Mouse (Mus musculus) kidney, adult 2 months (tissue): ENCODE results near the gene Gabrr2. TPM values are rescaled to one million over a fixed set of nuclear protein-coding genes. Genes with fewer than 3 reads are reported as not detected.
A peak's percentile ranks its signal among the peaks of the same experiment; 100 is the strongest.

Experiments
- DNase-seq: peaks from one replicate; pipeline ENCODE4 v3.0.0; 2021
- H3K27ac ChIP-seq: fragments of 200-500 bp; 2 replicates; pipeline ENCODE4 v1.5.1; 2012; ENCODE audit warnings: low read depth, low read length, control low read depth, inconsistent platforms; ENCODE audit not compliant: insufficient read depth
- H3K27me3 ChIP-seq: fragments of 200-500 bp; replicated peaks from 2 replicates; pipeline ENCODE4 v1.6.1; 2012; ENCODE audit warnings: mild to moderate bottlenecking, moderate library complexity, low read length, inconsistent platforms; ENCODE audit not compliant: control insufficient read depth, insufficient read depth
- H3K36me3 ChIP-seq: fragments of 200-500 bp; 2 replicates; pipeline ENCODE4 v1.6.1; 2012; ENCODE audit warnings: mild to moderate bottlenecking, moderate library complexity, low read length, inconsistent platforms; ENCODE audit not compliant: control insufficient read depth, insufficient read depth
- H3K4me1 ChIP-seq: fragments of 200-500 bp; 2 replicates; pipeline ENCODE4 v1.6.1; 2011; ENCODE audit warnings: low read length; ENCODE audit not compliant: control insufficient read depth, insufficient read depth
- H3K4me3 ChIP-seq: fragments of 200-500 bp; 2 replicates; pipeline ENCODE4 v1.5.1; 2011; ENCODE audit warnings: mild to moderate bottlenecking, low read depth, low read length, control low read depth; ENCODE audit not compliant: insufficient read depth
- CTCF ChIP-seq: fragments of 200-500 bp; conservative IDR thresholded peaks from 2 replicates; pipeline ENCODE4 v1.5.1; 2011; ENCODE audit warnings: low read depth, mild to moderate bottlenecking, control low read depth, low read length, moderate library complexity, mixed read lengths; ENCODE audit not compliant: insufficient read depth, insufficient read length
- POLR2A ChIP-seq: fragments of 200-500 bp; IDR thresholded peaks from one replicate; pipeline ENCODE4 v1.6.1; 2011; ENCODE audit warnings: low read depth, low read length, control low read depth
- WGBS: fragments of 180-500 bp; shearing (Covaris S2); methylation state at CpG from one replicate; pipeline ENCODE4 v1.1.7; 2018; 5-methylcytosine and 5-hydroxymethylcytosine counted together
- polyA plus RNA-seq: library from polyadenylated mRNA; depleted of rRNA; stranded (reverse); fragments of >200 nt; gene quantifications from 2 replicates; pipeline ENCODE4 v1.2.3, GENCODE M21; 2012; rRNA removed

Gabrr2 gene
- polyA plus RNA-seq, 1 experiment: 0.66 TPM

- H3K4me3 ChIP-seq: no peak overlapping the region
- H3K27me3 ChIP-seq: no peaks in the 10 kb centered on the region
- DNase-seq: peak; percentile 61
- H3K4me1 ChIP-seq: no peaks in the 10 kb centered on the region
- H3K36me3 ChIP-seq: no peaks in the 10 kb centered on the region
- 65% methylated on average over 6 of the region's 6 CpGs for WGBS
- peak; percentile 52 for TF ChIP-seq CTCF
- TF ChIP-seq POLR2A: no peak
- no peak overlapping the region for H3K27ac ChIP-seq
These were observed 61.7 kb downstream of the Gabrr2 start for GRCm38 (mm10) chr4:33124493-33124892.

DNA sequence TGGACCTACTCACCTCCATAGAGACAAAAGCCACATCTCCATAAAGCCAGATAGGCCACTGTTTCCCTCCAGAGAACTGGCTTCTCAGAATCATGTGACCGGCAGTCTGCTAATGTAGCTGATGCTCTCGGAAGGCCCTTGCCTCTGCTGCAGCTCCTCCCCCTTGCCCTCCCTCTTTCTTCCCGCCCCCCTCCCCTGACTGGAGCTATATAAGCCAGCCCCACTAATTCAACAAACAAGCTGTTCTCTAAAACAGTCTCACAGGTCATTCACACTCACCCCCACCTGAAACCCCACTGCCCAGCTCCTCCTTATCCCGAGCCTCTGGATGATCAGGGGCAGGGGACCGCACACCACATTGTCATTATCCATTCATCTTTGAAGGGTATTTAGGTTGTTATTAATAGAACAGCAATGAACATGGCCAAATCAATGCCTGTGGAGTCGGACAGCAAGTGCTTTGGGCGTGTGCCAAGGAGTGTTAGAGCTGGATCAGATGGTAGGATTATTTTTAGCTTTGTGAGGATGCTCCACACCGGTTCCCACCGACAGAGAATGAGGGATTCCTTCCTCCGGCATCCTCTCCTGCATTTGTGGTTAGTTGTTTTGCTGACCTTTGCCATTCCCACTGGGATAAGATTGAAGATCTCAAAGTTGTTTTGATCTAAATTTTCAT lies 62.7 kb downstream of the Gabrr2 start:
- Histone ChIP-seq H3K27me3 (no peaks in the 10 kb centered on the region), H3K4me3 (no peak overlapping the region), H3K4me1 (no peaks in the 10 kb centered on the region), H3K27ac (no peak overlapping the region), H3K36me3 (no peaks in the 10 kb centered on the region)
- DNase-seq: no peak
- TF ChIP-seq CTCF: no peak
- 60% methylated on average over 10 of the region's 10 CpGs for WGBS

- H3K4me3 ChIP-seq: no peak within 1 kb of the TSS
- no peak within 1 kb of the TSS for H3K27ac ChIP-seq
- no peaks in the 10 kb centered on the region for H3K27me3 ChIP-seq
- TF ChIP-seq POLR2A (no peak), CTCF (no peak)
- DNase-seq: no peak
- no peaks in the 10 kb centered on the region for H3K4me1 ChIP-seq
- no peaks in the 10 kb centered on the region for H3K36me3 ChIP-seq
- WGBS: 74% methylated on average over 11 of the region's 11 CpGs
These were observed 69.4 kb downstream of the Gabrr2 start, which contains the start of gene Gabrr1 for GRCm38 (mm10) chr4:33132221-33132620. Gene Gabrr1 (plus strand): TSS chr4:33132521.

Other genes with a start within 250 kb of the Gabrr2 start
- 0.71 and 1.1 TPM in 2 replicates for gene Ankrd6, start 112.2 kb upstream of the Gabrr2 start, polyA plus RNA-seq
- gene Rragd, start 80.0 kb upstream of the Gabrr2 start, polyA plus RNA-seq: 14.3 and 18.9 TPM in 2 replicates
- 15.8 and 19.1 TPM in 2 replicates for gene Ube2j1, start 31.6 kb upstream of the Gabrr2 start, polyA plus RNA-seq
- not detected in 2 replicates for gene Gabrr1, start 69.5 kb downstream of the Gabrr2 start, polyA plus RNA-seq
- 3.9 and 5.2 TPM in 2 replicates for gene Pm20d2, start 126.7 kb downstream of the Gabrr2 start, polyA plus RNA-seq
- 0.18 and 0.36 TPM in 2 replicates for gene Srsf12, start 146.0 kb downstream of the Gabrr2 start, polyA plus RNA-seq
- gene Pnrc1, start 227.2 kb downstream of the Gabrr2 start, polyA plus RNA-seq: 32.3 and 53.2 TPM in 2 replicates
- 2.6 and 3.4 TPM in 2 replicates for gene Rngtt, start 247.3 kb downstream of the Gabrr2 start, polyA plus RNA-seq